24 mouse cellular contexts compared by ENCODE assay signal in genomic region chr6:117927955-117928354, GRCm38 (mm10). TPM values are rescaled to one million over a fixed set of nuclear protein-coding genes. Genes with fewer than 3 reads are reported as not detected.
"Had no signal": no experiment of that assay in that cellular context is flagged by ENCODE, and none has a peak within 500 bp of the region (broad histone marks: within the 10 kb centered on the region; RNA-seq: fewer than 3 reads in every experiment).

No protein-coding gene starts in this region.

- H3K4me2 ChIP-seq: liver, embryonic 13.5 days; midbrain, embryonic 11.5 days; midbrain, embryonic 15.5 days had no signal

- H3K9me3 ChIP-seq: liver, embryonic 13.5 days; midbrain, embryonic 15.5 days had no signal

- H3K9ac ChIP-seq: liver, embryonic 13.5 days; midbrain, embryonic 15.5 days had no signal

- ATAC-seq: midbrain, embryonic 15.5 days had no signal

- H3K4me1 ChIP-seq: midbrain, embryonic 15.5 days had no signal

- H3K27me3 ChIP-seq: liver, embryonic 13.5 days; midbrain, embryonic 15.5 days had no signal

- H3K27ac ChIP-seq: kidney, postnatal 0 days; layer of hippocampus, adult 2 months; left cerebral cortex, adult 2 months; liver, embryonic 13.5 days; midbrain, embryonic 15.5 days had no signal

- H3K4me3 ChIP-seq: layer of hippocampus, adult 2 months; left cerebral cortex, adult 2 months; liver, embryonic 13.5 days; midbrain, embryonic 15.5 days; myocyte had no signal

- DNase-seq: kidney, postnatal 25 days; layer of hippocampus, adult 9-11 months; liver, embryonic 13.5 days; lung, adult 2 months; lung, postnatal 14 days; lung, postnatal 4 days; thymus, postnatal 25 days had no signal

RNA-seq across cellular contexts. Expression of gene Fxyd4, which starts 9.5 kb away (rescaled TPM):
- total RNA-seq: layer of hippocampus, adult 2 months; layer of hippocampus, postnatal 25 days; left cerebral cortex, adult 2 months; left cerebral cortex, postnatal 10 days; left cerebral cortex, postnatal 36 days; liver, adult 2 months; megakaryocyte progenitor cell, adult 5-6 weeks; megakaryocyte-erythroid progenitor cell, adult 5-6 weeks; monocyte, adult 5-6 weeks had no signal
- polyA plus RNA-seq: large intestine, adult 2 months; small intestine, adult 2 months; spleen, adult 2 months; testis, adult 2 months had no signal
